Mouse (Mus musculus) kidney, embryonic 16.5 days (tissue): ENCODE measurements at regions not wholly inside any gene's neighbourhood (a gene's known extent, or its start where the extent isn't known, plus 50 kb on each side); places are given as distances from the start of the nearest gene placed in this dataset.

Experiments used
- ATAC-seq: fragments of 200-750 bp; cut with Nextera tagmentation; 2 replicates; pipeline ENCODE4 v1.8.0; 2017; ENCODE audit warnings: moderate TSS enrichment; ENCODE audit not compliant: low FRiP score, low TSS enrichment
- H3K27ac ChIP-seq: fragments of 300-500 bp; sonication (generic); 2 replicates; pipeline ENCODE4 v1.5.1; 2014; ENCODE audit warnings: low read length
- H3K27me3 ChIP-seq: fragments of 300-500 bp; sonication (generic); 2 replicates; pipeline ENCODE4 v1.6.1; 2014; ENCODE audit warnings: low read length, control low read depth, mixed read lengths; ENCODE audit not compliant: insufficient read depth
- H3K36me3 ChIP-seq: fragments of 300-500 bp; sonication (generic); 2 replicates; pipeline ENCODE4 v1.6.1; 2014; ENCODE audit warnings: low read length, control low read depth, mixed read lengths; ENCODE audit not compliant: insufficient read depth
- H3K4me1 ChIP-seq: fragments of 300-500 bp; sonication (generic); 2 replicates; pipeline ENCODE4 v1.6.1; 2014; ENCODE audit warnings: low read length, control low read depth, mixed read lengths; ENCODE audit not compliant: insufficient read depth
- H3K4me2 ChIP-seq: fragments of 300-500 bp; sonication (generic); replicated peaks from 2 replicates; pipeline ENCODE4 v1.6.1; 2014; ENCODE audit warnings: low read depth, low read length
- H3K4me3 ChIP-seq: fragments of 300-500 bp; sonication (generic); 2 replicates; pipeline ENCODE4 v1.5.1; 2014; ENCODE audit warnings: mild to moderate bottlenecking, low read length
- H3K9ac ChIP-seq: fragments of 300-500 bp; sonication (generic); replicated peaks from 2 replicates; pipeline ENCODE4 v1.6.1; 2014; ENCODE audit warnings: low read length
- H3K9me3 ChIP-seq: fragments of 300-500 bp; sonication (generic); 2 replicates; pipeline ENCODE4 v1.6.1; 2016; ENCODE audit warnings: low read length, control low read depth
- WGBS: fragments of 180-500 bp; shearing (Covaris S2); extraction: QIAGEN DNeasy Blood & Tissue Kit; methylation state at CpG from one replicate; pipeline ENCODE4 v1.1.7; 2014; 5-methylcytosine and 5-hydroxymethylcytosine counted together

GRCm38 (mm10) chr3:54611431-54611990, 81.1 kb upstream of the Supt20 start:
- 74% methylated on average over 10 of the region's 10 CpGs for WGBS

GRCm38 (mm10) chr3:54613845-54614244, 78.8 kb upstream of the Supt20 start:
- Histone ChIP-seq H3K9me3 (0 out of 2 replicates have a peak, but pooled peaks cover 9% of the 10 kb centered on the region), H3K27ac (no peak overlapping the region), H3K36me3 (no peaks in the 10 kb centered on the region), H3K9ac (no peak overlapping the region), H3K4me2 (no peak overlapping the region), H3K4me3 (no peak overlapping the region), H3K4me1 (no peaks in the 10 kb centered on the region), H3K27me3 (no peaks in the 10 kb centered on the region)
- WGBS: 66% methylated on average over 2 of the region's 2 CpGs
- ATAC-seq: no peak

More at GRCm38 (mm10) chr3:54611431-54611990, 81.1 kb upstream of the Supt20 start:
- H3K4me1 ChIP-seq: no peaks in the 10 kb centered on the region
- no peaks in the 10 kb centered on the region for H3K36me3 ChIP-seq
- no peak for ATAC-seq
- H3K4me3 ChIP-seq: no peak overlapping the region
- no peaks in the 10 kb centered on the region for H3K9me3 ChIP-seq
- no peak overlapping the region for H3K9ac ChIP-seq
- H3K27ac ChIP-seq: no peak overlapping the region
- no peaks in the 10 kb centered on the region for H3K27me3 ChIP-seq
- no peak overlapping the region for H3K4me2 ChIP-seq

- Histone ChIP-seq H3K9me3 (peaks cover 14% of the 10 kb centered on the region; the same call in 1 of the 2 replicates), H3K4me3 (no peak overlapping the region), H3K4me2 (no peak overlapping the region), H3K36me3 (no peaks in the 10 kb centered on the region), H3K27ac (no peak overlapping the region), H3K9ac (no peak overlapping the region), H3K27me3 (no peaks in the 10 kb centered on the region), H3K4me1 (no peaks in the 10 kb centered on the region)
- ATAC-seq: no peak
- 94% methylated on average over 4 of the region's 4 CpGs for WGBS
Measured at GRCm38 (mm10) chr3:54617298-54617697, 75.3 kb upstream of the Supt20 start.

GRCm38 (mm10) chr3:54618286-54618685, 74.3 kb upstream of the Supt20 start:
- no peak overlapping the region for H3K4me3 ChIP-seq
- peaks cover 14% of the 10 kb centered on the region; the same call in 1 of the 2 replicates for H3K9me3 ChIP-seq
- no peaks in the 10 kb centered on the region for H3K27me3 ChIP-seq
- no peaks in the 10 kb centered on the region for H3K4me1 ChIP-seq
- WGBS: 90% methylated on average over 4 of the region's 4 CpGs
- no peak overlapping the region for H3K9ac ChIP-seq
- no peak overlapping the region for H3K27ac ChIP-seq
- no peaks in the 10 kb centered on the region for H3K36me3 ChIP-seq
- H3K4me2 ChIP-seq: no peak overlapping the region
- ATAC-seq: no peak

GRCm38 (mm10) chr3:54630254-54630653, 62.4 kb upstream of the Supt20 start:
- Histone ChIP-seq H3K4me3 (no peak overlapping the region), H3K4me1 (no peaks in the 10 kb centered on the region), H3K4me2 (no peak overlapping the region), H3K27me3 (no peaks in the 10 kb centered on the region), H3K36me3 (no peaks in the 10 kb centered on the region), H3K9me3 (peaks cover 16% of the 10 kb centered on the region), H3K27ac (no peak overlapping the region), H3K9ac (no peak overlapping the region)
- WGBS: 86% methylated on average over 7 of the region's 7 CpGs
- ATAC-seq: no peak

GRCm38 (mm10) chr3:54632731-54633130, 59.9 kb upstream of the Supt20 start:
- ATAC-seq: no peak
- Histone ChIP-seq H3K36me3 (no peaks in the 10 kb centered on the region), H3K9me3 (peaks cover 16% of the 10 kb centered on the region), H3K4me1 (no peaks in the 10 kb centered on the region), H3K9ac (no peak overlapping the region), H3K27ac (no peak overlapping the region), H3K27me3 (no peaks in the 10 kb centered on the region), H3K4me3 (no peak overlapping the region), H3K4me2 (no peak overlapping the region)
- WGBS: 97% methylated on average over 13 of the region's 13 CpGs

GRCm38 (mm10) chr3:54633446-54633845, 59.2 kb upstream of the Supt20 start:
- Histone ChIP-seq H3K4me2 (no peak overlapping the region), H3K9ac (no peak overlapping the region), H3K9me3 (peaks cover 16% of the 10 kb centered on the region), H3K4me3 (no peak overlapping the region), H3K27me3 (no peaks in the 10 kb centered on the region), H3K4me1 (no peaks in the 10 kb centered on the region), H3K27ac (no peak overlapping the region), H3K36me3 (no peaks in the 10 kb centered on the region)
- ATAC-seq: no peak
- 93% methylated on average over 23 of the region's 23 CpGs for WGBS

- H3K4me2 ChIP-seq: no peak overlapping the region
- no peak overlapping the region for H3K9ac ChIP-seq
- peaks cover 16% of the 10 kb centered on the region for H3K9me3 ChIP-seq
- H3K27ac ChIP-seq: no peak overlapping the region
- H3K36me3 ChIP-seq: no peaks in the 10 kb centered on the region
- H3K4me1 ChIP-seq: no peaks in the 10 kb centered on the region
- no peak overlapping the region for H3K4me3 ChIP-seq
- no peak for ATAC-seq
- H3K27me3 ChIP-seq: no peaks in the 10 kb centered on the region
- WGBS: 95% methylated on average over 10 of the region's 10 CpGs
Measured at GRCm38 (mm10) chr3:54634456-54634855, 58.2 kb upstream of the Supt20 start.
